22 mouse cellular contexts compared by ENCODE assay signal in the genomic region with DNA sequence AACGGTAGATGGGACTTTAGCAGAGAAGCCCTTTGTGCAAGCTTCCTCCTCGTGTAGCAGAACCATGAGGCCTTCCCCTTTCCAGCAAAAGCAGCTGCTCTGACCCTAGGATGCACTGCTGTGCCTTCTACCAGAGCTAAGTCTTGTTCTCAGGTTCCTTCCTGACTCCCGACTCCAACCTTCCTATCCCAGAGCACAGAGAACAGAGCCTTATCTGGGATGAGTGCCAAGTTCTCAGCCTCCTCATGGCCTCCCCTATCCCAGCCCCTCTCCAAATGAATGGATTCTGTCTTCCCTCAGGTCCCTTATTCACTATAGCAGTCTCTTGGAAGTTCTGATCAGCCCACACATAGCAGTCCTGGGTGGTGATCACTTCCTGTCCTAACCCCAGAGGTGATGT.
"Had no signal": no experiment of that assay in that cellular context is flagged by ENCODE, and none has a peak within 500 bp of the region (broad histone marks: within the 10 kb centered on the region; RNA-seq: fewer than 3 reads in every experiment).

No protein-coding gene starts in this region.

- DNase-seq: kidney, adult 11 months; kidney, adult 8-10 months; kidney, postnatal 10 days; kidney, postnatal 36 days; layer of hippocampus, postnatal 36 days; liver, postnatal 0 days; lung, postnatal 14 days; lung, postnatal 4 days; midbrain, embryonic 14.5 days; right cerebral cortex, adult 18-20 months; right cerebral cortex, postnatal 14 days; right cerebral cortex, postnatal 4 days; thymus, postnatal 25 days had no signal

- ATAC-seq: liver, postnatal 0 days had no signal

- H3K27me3 ChIP-seq: kidney, embryonic 15.5 days; limb, embryonic 12.5 days; lung, embryonic 15.5 days; neural tube, embryonic 12.5 days; neural tube, embryonic 15.5 days; stomach, embryonic 15.5 days had no signal

- H3K27ac ChIP-seq: kidney, embryonic 15.5 days; left cerebral cortex, adult 2 months; limb, embryonic 12.5 days; liver, embryonic 14.5 days; lung, embryonic 15.5 days; neural tube, embryonic 12.5 days; neural tube, embryonic 15.5 days; stomach, embryonic 15.5 days had no signal

- H3K9ac ChIP-seq: kidney, embryonic 15.5 days; limb, embryonic 12.5 days; liver, embryonic 14.5 days; liver, postnatal 0 days; lung, embryonic 15.5 days; neural tube, embryonic 12.5 days; neural tube, embryonic 15.5 days; stomach, embryonic 15.5 days had no signal

- H3K4me3 ChIP-seq: kidney, embryonic 15.5 days; left cerebral cortex, adult 2 months; limb, embryonic 12.5 days; lung, embryonic 15.5 days; neural tube, embryonic 12.5 days; neural tube, embryonic 15.5 days; stomach, embryonic 15.5 days had no signal

- H3K4me1 ChIP-seq: kidney, embryonic 15.5 days; limb, embryonic 12.5 days; stomach, embryonic 15.5 days had no signal

- H3K9me3 ChIP-seq: kidney, embryonic 15.5 days; limb, embryonic 12.5 days; lung, embryonic 15.5 days; neural tube, embryonic 12.5 days; neural tube, embryonic 15.5 days; stomach, embryonic 15.5 days had no signal

- H3K4me2 ChIP-seq: kidney, embryonic 15.5 days; limb, embryonic 12.5 days; liver, embryonic 11.5 days; lung, embryonic 15.5 days; neural tube, embryonic 12.5 days; neural tube, embryonic 15.5 days; stomach, embryonic 15.5 days had no signal

- H3K36me3 ChIP-seq: kidney, embryonic 15.5 days; limb, embryonic 12.5 days; lung, embryonic 15.5 days; neural tube, embryonic 12.5 days; neural tube, embryonic 15.5 days; stomach, embryonic 15.5 days had no signal
